22 mouse cellular contexts compared by ENCODE assay signal in genomic region chr15:29529974-29530373, GRCm38 (mm10).
DNase-seq lines count a peak whose midpoint lies in the region; ATAC-seq and TF ChIP-seq lines count a peak whose summit lies in the region.
"Had no signal": no experiment of that assay in that cellular context is flagged by ENCODE, and none has a peak within 500 bp of the region (broad histone marks: within the 10 kb centered on the region; RNA-seq: fewer than 3 reads in every experiment).

No protein-coding gene starts in this region.

- H3K4me3 ChIP-seq in midbrain, embryonic 14.5 days (replicated peaks; ENCODE audit: low read depth, low read length) = no peak overlapping the region
- no peak overlapping the region for H3K4me3 ChIP-seq in midbrain, embryonic 11.5 days (ENCODE audit: low read depth, low read length)
- H3K4me3 ChIP-seq: embryonic facial prominence, embryonic 15.5 days; erythroblast, embryonic 14.5 days; forebrain, embryonic 12.5 days; gastrocnemius, adult 2 months; heart, embryonic 12.5 days; hindbrain, embryonic 10.5 days; hindbrain, embryonic 15.5 days had no signal

- no peak overlapping the region for H3K27ac ChIP-seq in midbrain, embryonic 14.5 days (replicated peaks; ENCODE audit: low read depth, low read length)
- H3K27ac ChIP-seq in midbrain, embryonic 11.5 days (ENCODE audit: low read depth, low read length) = no peak overlapping the region
- H3K27ac ChIP-seq: embryonic facial prominence, embryonic 15.5 days; forebrain, embryonic 12.5 days; gastrocnemius, adult 2 months; hindbrain, embryonic 10.5 days; hindbrain, embryonic 15.5 days had no signal

- no peak for TF ChIP-seq CTCF in brain, embryonic 14.5 days (IDR thresholded peaks at IDR 0.05; ENCODE audit: borderline replicate concordance, extremely low read depth, insufficient read depth, insufficient read length)

- no peak; the same call in 1 of the 2 replicates for ATAC-seq in midbrain, embryonic 14.5 days (ENCODE audit: low FRiP score, low TSS enrichment)
- no peak for ATAC-seq in midbrain, embryonic 11.5 days (ENCODE audit: low FRiP score)
- ATAC-seq: activated CD4-positive, CD25-positive, alpha-beta regulatory T cell, adult 4 months; inflammation-experienced regulatory T-cells, adult 6 months; intestine, postnatal 0 days; Patski had no signal

- no peaks in the 10 kb centered on the region for H3K4me1 ChIP-seq in midbrain, embryonic 14.5 days (ENCODE audit: control insufficient read depth, insufficient read depth, low read length)
- no peaks in the 10 kb centered on the region for H3K4me1 ChIP-seq in midbrain, embryonic 11.5 days (ENCODE audit: control insufficient read depth, insufficient read depth, low read length)
- H3K4me1 ChIP-seq: embryonic facial prominence, embryonic 15.5 days; forebrain, embryonic 12.5 days; heart, embryonic 12.5 days; hindbrain, embryonic 10.5 days; hindbrain, embryonic 15.5 days had no signal

- peak; percentile 8 to 24 for DNase-seq in cerebellum, postnatal 25 days
- no peak for DNase-seq in cerebellum, adult 9-10 months
- DNase-seq in frontal cortex, postnatal 36 days (ENCODE audit: low spot score in 2 of 2) = peak; percentile 1 to 6
- no peak for DNase-seq in frontal cortex, postnatal 25 days (ENCODE audit: low spot score in 2 of 2)
- DNase-seq in midbrain, embryonic 14.5 days = peak; percentile 37
- DNase-seq in midbrain, embryonic 11.5 days (ENCODE audit: low spot score, missing footprints) = no peak
- peak; percentile 72 for DNase-seq in brain, embryonic 14.5 days (ENCODE audit: low read depth)
- DNase-seq: adrenal gland, postnatal 14 days; embryo, embryonic 11 days; gastrocnemius, adult 2 months; gastrocnemius, postnatal 25 days had no signal

- no peaks in the 10 kb centered on the region for H3K9me3 ChIP-seq in midbrain, embryonic 14.5 days (ENCODE audit: control insufficient read depth, low read length)
- no peaks in the 10 kb centered on the region for H3K9me3 ChIP-seq in midbrain, embryonic 11.5 days (ENCODE audit: control insufficient read depth, low read length)
- H3K9me3 ChIP-seq: embryonic facial prominence, embryonic 15.5 days; forebrain, embryonic 12.5 days; heart, embryonic 12.5 days; hindbrain, embryonic 10.5 days; hindbrain, embryonic 15.5 days had no signal

- H3K4me2 ChIP-seq in midbrain, embryonic 14.5 days (ENCODE audit: low read length) = no peak overlapping the region
- no peak overlapping the region for H3K4me2 ChIP-seq in midbrain, embryonic 11.5 days
- H3K4me2 ChIP-seq: embryonic facial prominence, embryonic 15.5 days; forebrain, embryonic 12.5 days; heart, embryonic 12.5 days; hindbrain, embryonic 15.5 days had no signal

- H3K27me3 ChIP-seq in midbrain, embryonic 14.5 days (ENCODE audit: control insufficient read depth, insufficient read depth, low read length) = no peaks in the 10 kb centered on the region
- no peaks in the 10 kb centered on the region for H3K27me3 ChIP-seq in midbrain, embryonic 11.5 days (ENCODE audit: control insufficient read depth, insufficient read depth, low read length)
- H3K27me3 ChIP-seq: CH12.LX; embryonic facial prominence, embryonic 15.5 days; forebrain, embryonic 12.5 days; heart, embryonic 12.5 days; hindbrain, embryonic 15.5 days; Patski had no signal

- no peaks in the 10 kb centered on the region for H3K36me3 ChIP-seq in midbrain, embryonic 14.5 days (ENCODE audit: control insufficient read depth, insufficient read depth, low read length)
- no peaks in the 10 kb centered on the region for H3K36me3 ChIP-seq in midbrain, embryonic 11.5 days (ENCODE audit: control insufficient read depth, insufficient read depth, low read length)
- H3K36me3 ChIP-seq: embryonic facial prominence, embryonic 15.5 days; forebrain, embryonic 12.5 days; heart, embryonic 12.5 days; hindbrain, embryonic 10.5 days; hindbrain, embryonic 15.5 days had no signal

- H3K9ac ChIP-seq in midbrain, embryonic 14.5 days (replicated peaks; ENCODE audit: low read length) = no peak overlapping the region
- no peak overlapping the region for H3K9ac ChIP-seq in midbrain, embryonic 11.5 days (ENCODE audit: low read length)
- H3K9ac ChIP-seq: embryonic facial prominence, embryonic 15.5 days; forebrain, embryonic 12.5 days; heart, embryonic 12.5 days; hindbrain, embryonic 15.5 days had no signal

- no peak for TF ChIP-seq POLR2A in brain, embryonic 14.5 days (IDR thresholded peaks at IDR 0.05; ENCODE audit: borderline replicate concordance, extremely low read depth, insufficient read depth, insufficient read length, poor library complexity, severe bottlenecking)

- 31% methylated on average over 2 of the region's 2 CpGs for WGBS in midbrain, embryonic 14.5 days
- 47% methylated on average over 2 of the region's 2 CpGs for WGBS in midbrain, embryonic 11.5 days

Comparison
In these comparisons a context has a peak if more than half of its experiments do, and no peak if none do; other contexts are left out.
1. DNase-seq: peak in cerebellum, postnatal 25 days (2 of 2), frontal cortex, postnatal 36 days (2 of 2), midbrain, embryonic 14.5 days (single experiment) and brain, embryonic 14.5 days (single experiment); none in cerebellum, adult 9-10 months (single experiment), frontal cortex, postnatal 25 days (0 of 2) and midbrain, embryonic 11.5 days (single experiment).